Mouse (Mus musculus) limb, embryonic 12.5 days (tissue): ENCODE data around the gene Slit3. TPM values are rescaled to one million over a fixed set of nuclear protein-coding genes. Genes with fewer than 3 reads are reported as not detected.

Experiments used
- ATAC-seq: fragments of 200-750 bp; cut with Nextera tagmentation; 2 replicates; pipeline ENCODE4 v1.8.0; 2017; ENCODE audit warnings: low read depth, moderate TSS enrichment; ENCODE audit not compliant: insufficient number of reproducible peaks, insufficient read depth, low FRiP score, low TSS enrichment
- H3K27ac ChIP-seq: fragments of 300-500 bp; sonication (generic); 2 replicates; pipeline ENCODE4 v1.5.1; 2016; ENCODE audit warnings: mild to moderate bottlenecking, moderate library complexity
- H3K27me3 ChIP-seq: fragments of 300-500 bp; sonication (generic); 2 replicates; pipeline ENCODE4 v1.6.1; 2016; ENCODE audit warnings: mild to moderate bottlenecking, moderate library complexity
- H3K36me3 ChIP-seq: fragments of 300-500 bp; sonication (generic); 2 replicates; pipeline ENCODE4 v1.6.1; 2016; ENCODE audit warnings: mild to moderate bottlenecking, moderate library complexity
- H3K4me1 ChIP-seq: fragments of 300-500 bp; sonication (generic); replicated peaks from 2 replicates; pipeline ENCODE4 v1.6.1; 2016
- H3K4me2 ChIP-seq: fragments of 300-500 bp; sonication (generic); 2 replicates; pipeline ENCODE4 v1.6.1; 2016; ENCODE audit warnings: mild to moderate bottlenecking, moderate library complexity
- H3K4me3 ChIP-seq: fragments of 300-500 bp; sonication (generic); replicated peaks from 2 replicates; pipeline ENCODE4 v1.5.1; 2016; ENCODE audit warnings: mild to moderate bottlenecking
- H3K9ac ChIP-seq: fragments of 300-500 bp; sonication (generic); replicated peaks from 2 replicates; pipeline ENCODE4 v1.6.1; 2016; ENCODE audit warnings: mild to moderate bottlenecking, moderate library complexity
- H3K9me3 ChIP-seq: fragments of 300-500 bp; sonication (generic); 2 replicates; pipeline ENCODE4 v1.6.1; 2016; ENCODE audit warnings: mild to moderate bottlenecking, moderate library complexity
- WGBS: fragments of 180-500 bp; shearing (Covaris S2); methylation state at CpG from one replicate; pipeline ENCODE4 v1.1.7; 2016; 5-methylcytosine and 5-hydroxymethylcytosine counted together
- polyA plus RNA-seq: library from polyadenylated mRNA; unstranded; fragments of >200 nt; fragmentation: Nextera tagmentation; extraction: Ambion mirVana; gene quantifications from 2 replicates; pipeline ENCODE4 v1.2.1, GENCODE M21; 2016

Gene Slit3
- polyA plus RNA-seq, 1 experiment from 2014 or later, result 29.7 TPM

DNA sequence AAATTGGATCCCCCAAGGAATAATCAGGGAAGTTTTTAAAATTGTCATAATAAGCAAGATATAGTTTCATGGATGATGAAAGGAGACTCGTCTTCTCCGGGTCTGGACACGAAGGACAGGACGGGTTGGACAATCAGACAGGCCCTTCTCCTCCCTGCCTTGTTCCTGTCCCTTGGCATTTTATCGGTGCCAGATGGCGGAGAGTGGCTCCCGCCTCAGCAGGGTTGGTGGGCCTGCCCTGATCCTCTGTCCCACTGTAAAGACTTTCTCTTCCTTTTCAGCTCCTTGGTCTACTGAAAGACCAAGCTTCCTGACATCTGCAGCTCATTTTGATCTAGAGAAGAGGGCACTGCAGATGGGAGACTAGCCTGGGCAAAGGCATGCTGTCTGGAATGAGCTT is 34.3 kb downstream of the Slit3 start:
- no peak overlapping the region for H3K4me3 ChIP-seq
- no peak overlapping the region for H3K4me2 ChIP-seq
- WGBS, result 61% methylated on average over 7 of the region's 7 CpGs
- H3K4me1 ChIP-seq, result peaks cover 57% of the 10 kb centered on the region
- no peak overlapping the region for H3K27ac ChIP-seq
- H3K9me3 ChIP-seq, result no peaks in the 10 kb centered on the region
- H3K9ac ChIP-seq, result no peak overlapping the region
- no peak for ATAC-seq
- no peaks in the 10 kb centered on the region; the same call in 1 of the 2 replicates for H3K27me3 ChIP-seq
- no peaks in the 10 kb centered on the region for H3K36me3 ChIP-seq

DNA sequence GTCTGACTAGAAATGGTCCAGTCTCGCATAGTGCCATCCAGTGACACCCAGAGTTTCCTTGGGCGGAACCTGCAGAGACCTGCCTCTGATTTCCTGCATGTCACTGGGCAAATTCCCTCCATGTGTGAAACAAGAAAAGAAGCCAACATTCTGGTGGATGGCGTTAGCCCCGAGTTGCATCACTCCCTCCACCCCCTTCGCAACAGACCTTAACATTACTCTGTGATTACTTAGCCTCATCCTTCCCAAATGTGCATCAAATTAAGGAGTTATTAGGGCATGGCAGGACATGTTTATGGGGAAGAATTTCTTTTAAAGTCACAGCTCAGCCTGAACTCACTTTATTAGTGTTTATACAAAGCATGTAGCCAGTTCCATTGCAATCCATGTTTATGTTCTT is 35.7 kb downstream of the Slit3 start:
- no peaks in the 10 kb centered on the region for H3K36me3 ChIP-seq
- no peak overlapping the region for H3K27ac ChIP-seq
- no peak overlapping the region for H3K4me2 ChIP-seq
- H3K27me3 ChIP-seq, result no peaks in the 10 kb centered on the region; the same call in 1 of the 2 replicates
- H3K4me3 ChIP-seq, result no peak overlapping the region
- no peak overlapping the region for H3K9ac ChIP-seq
- ATAC-seq, result no peak
- 53% methylated on average over 5 of the region's 5 CpGs for WGBS
- H3K9me3 ChIP-seq, result no peaks in the 10 kb centered on the region
- H3K4me1 ChIP-seq, result peaks cover 49% of the 10 kb centered on the region

DNA sequence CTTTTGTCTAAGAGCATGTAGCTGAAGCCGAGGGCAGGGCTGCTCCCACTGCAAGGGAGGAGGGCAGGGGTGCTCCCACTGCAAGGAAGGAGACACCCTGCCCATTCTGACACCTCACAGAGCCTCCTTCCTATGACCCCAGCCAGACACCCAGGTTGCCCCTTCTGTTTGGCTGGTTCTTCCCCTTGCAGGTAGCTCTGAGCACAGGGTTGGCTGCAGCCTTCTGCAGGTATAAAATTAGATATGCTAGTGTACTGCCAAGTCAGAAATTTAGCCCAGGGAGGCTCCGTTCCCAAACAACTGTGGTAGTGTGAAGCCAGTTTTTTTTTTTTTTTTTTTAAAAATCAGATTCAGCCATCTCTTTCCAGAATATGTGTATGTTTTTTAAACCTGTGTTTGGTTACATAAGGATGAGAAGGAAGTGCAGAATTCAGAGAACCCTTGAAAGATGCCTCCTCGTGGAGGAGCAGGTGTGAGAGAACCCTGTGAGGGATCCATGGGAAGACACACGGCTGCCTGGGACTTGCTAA is 39.7 kb downstream of the Slit3 start:
- ATAC-seq, result no peak

DNA sequence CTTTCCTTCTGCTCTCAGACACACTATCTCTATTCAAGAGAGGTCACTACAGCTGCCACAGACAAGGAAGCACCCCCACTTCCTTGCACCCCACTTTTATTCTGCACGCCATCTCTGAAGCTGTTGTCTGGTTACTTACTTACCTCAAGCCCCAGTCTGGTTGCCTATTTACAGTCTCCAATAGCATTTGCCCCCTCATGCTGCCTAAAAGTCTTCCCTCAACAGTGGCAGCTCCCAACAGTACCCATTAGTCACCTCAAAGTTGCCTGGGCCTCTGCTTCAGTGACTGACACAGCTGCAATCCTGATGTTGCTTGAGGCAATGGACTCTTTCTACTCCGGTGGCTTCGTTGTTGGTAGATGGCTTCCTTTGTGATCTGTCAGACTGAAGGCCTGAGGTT is 42.4 kb downstream of the Slit3 start:
- Histone ChIP-seq H3K9me3 (no peaks in the 10 kb centered on the region), H3K27ac (no peak overlapping the region), H3K4me3 (no peak overlapping the region), H3K9ac (no peak overlapping the region), H3K4me1 (peaks cover 24% of the 10 kb centered on the region), H3K36me3 (no peaks in the 10 kb centered on the region), H3K27me3 (no peaks in the 10 kb centered on the region; the same call in 1 of the 2 replicates), H3K4me2 (no peak overlapping the region)
- WGBS, result 89% methylated on average over 3 of the region's 3 CpGs
- no peak for ATAC-seq

More for the DNA sequence above, 39.7 kb downstream of the Slit3 start:
- Histone ChIP-seq H3K36me3 (no peaks in the 10 kb centered on the region), H3K27ac (no peak overlapping the region), H3K4me3 (no peak overlapping the region), H3K4me2 (no peak overlapping the region), H3K4me1 (peaks cover 33% of the 10 kb centered on the region), H3K9ac (no peak overlapping the region), H3K27me3 (no peaks in the 10 kb centered on the region; the same call in 1 of the 2 replicates), H3K9me3 (no peaks in the 10 kb centered on the region)
- 89% methylated on average over 4 of the region's 4 CpGs for whole genome bisulfite sequencing

DNA sequence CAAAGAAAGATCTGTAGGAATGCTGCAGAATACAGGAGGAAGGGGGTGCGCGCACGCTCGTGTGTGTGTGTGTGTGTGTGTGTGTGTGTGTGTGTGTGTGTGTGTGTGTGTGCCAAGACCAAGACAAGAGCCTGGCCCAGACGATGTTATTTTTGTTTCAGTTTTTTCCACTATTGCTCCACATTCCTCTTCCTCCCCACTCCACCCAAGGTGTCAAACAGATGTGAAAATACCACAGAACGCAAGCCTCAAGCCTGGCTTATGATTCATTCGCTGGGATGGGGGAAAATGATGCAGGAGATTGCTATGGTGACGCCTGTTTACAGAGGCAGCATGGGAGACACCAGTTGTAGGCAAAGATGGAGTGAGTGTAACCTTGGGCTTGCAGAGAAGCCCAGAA is 46.2 kb downstream of the Slit3 start:
- Histone ChIP-seq H3K27ac (0 out of 2 replicates have a peak overlapping the region, but pooled peaks have one; percentile 7), H3K4me1 (peaks cover 15% of the 10 kb centered on the region), H3K9ac (no peak overlapping the region), H3K36me3 (peaks cover 10% of the 10 kb centered on the region), H3K4me2 (no peak overlapping the region), H3K9me3 (no peaks in the 10 kb centered on the region), H3K4me3 (no peak overlapping the region), H3K27me3 (no peaks in the 10 kb centered on the region)
- no peak for ATAC-seq
- whole genome bisulfite sequencing, result 57% methylated on average over 8 of the region's 8 CpGs

DNA sequence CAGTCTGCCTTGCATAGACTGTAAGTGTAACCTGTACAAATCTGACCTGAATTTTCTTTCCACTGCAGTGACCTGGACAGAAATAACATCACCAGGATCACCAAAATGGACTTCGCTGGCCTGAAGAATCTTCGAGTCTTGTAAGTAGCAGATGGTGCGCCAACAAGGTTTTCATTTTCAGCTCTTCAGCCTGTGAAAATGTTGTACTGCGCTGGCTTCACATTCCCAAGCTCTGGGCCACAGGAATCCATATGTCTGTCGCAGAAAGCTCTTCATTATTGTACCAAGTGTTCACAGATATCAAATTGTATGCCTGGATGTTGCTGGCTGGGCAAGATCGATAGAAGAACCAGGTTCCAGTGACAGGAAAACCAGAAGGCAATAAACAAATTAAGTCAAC is 50.5 kb downstream of the Slit3 start:
- 84% methylated on average over 6 of the region's 6 CpGs for WGBS
- H3K27me3 ChIP-seq, result no peaks in the 10 kb centered on the region
- no peak overlapping the region for H3K4me3 ChIP-seq
- H3K9ac ChIP-seq, result no peak overlapping the region
- no peaks in the 10 kb centered on the region for H3K9me3 ChIP-seq
- H3K4me2 ChIP-seq, result no peak overlapping the region
- peaks cover 20% of the 10 kb centered on the region for H3K36me3 ChIP-seq
- no peak overlapping the region for H3K27ac ChIP-seq
- peaks cover 14% of the 10 kb centered on the region for H3K4me1 ChIP-seq
- ATAC-seq, result no peak

DNA sequence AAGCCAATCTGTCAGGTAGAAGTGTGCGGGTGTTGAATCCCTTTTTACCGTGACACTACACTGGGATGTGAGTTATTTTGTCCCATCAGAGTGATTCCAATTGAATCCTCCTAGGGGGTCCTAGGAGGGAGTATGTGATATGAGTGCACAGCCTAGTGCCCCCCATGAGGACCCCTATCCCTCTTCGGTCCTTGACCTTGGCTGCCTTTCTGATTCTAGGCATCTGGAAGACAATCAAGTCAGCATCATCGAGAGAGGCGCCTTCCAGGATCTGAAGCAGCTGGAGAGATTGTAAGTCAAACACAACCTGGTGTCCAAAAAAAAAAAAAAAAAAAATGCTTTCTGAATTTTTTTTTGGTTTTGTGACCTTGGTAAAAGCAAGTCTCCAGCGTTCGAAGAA is 56.5 kb downstream of the Slit3 start:
- Histone ChIP-seq H3K4me3 (no peak overlapping the region), H3K4me1 (peaks cover 23% of the 10 kb centered on the region), H3K27me3 (no peaks in the 10 kb centered on the region), H3K9me3 (no peaks in the 10 kb centered on the region), H3K27ac (no peak overlapping the region), H3K4me2 (no peak overlapping the region), H3K9ac (no peak overlapping the region), H3K36me3 (peaks cover 6% of the 10 kb centered on the region; the same call in 1 of the 2 replicates)
- WGBS, result 83% methylated on average over 7 of the region's 7 CpGs
- no peak for ATAC-seq

DNA sequence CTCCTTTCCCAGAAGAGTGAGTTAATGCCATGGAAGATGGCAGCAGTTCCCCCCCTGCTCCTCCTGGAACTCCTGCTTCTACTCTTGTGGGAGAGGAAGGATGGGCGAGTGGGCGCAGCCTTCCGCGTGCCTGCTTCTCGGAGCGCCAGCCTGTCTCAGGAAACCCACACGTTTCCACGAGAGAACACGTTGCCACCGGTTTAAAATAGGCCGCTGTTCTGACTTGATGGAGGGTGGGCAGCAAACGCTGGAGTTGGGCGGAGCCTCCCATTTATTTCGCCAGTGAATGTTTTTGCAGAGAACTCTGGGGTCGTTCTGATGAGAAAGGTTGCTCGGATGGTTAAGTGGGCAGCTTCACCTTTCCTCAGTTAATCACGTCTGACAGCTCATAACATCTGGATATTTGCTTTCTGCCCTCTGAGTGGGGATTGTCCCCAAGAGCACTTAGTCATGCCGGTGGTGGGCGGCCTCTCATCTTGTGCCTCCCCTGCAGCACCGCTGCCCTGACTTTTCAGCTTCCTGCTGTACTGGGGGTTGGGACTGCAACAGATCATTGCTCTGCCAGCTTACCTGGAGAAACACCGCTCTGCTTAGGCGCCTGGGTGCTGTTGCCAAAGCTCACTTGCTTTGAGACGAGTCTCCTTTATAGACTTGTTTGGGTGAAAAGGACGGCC is 57.3 kb downstream of the Slit3 start:
- WGBS, result 32% methylated on average over 24 of the region's 24 CpGs
- ATAC-seq, result no peak
- H3K4me3 ChIP-seq, result no peak overlapping the region
- peaks cover 16% of the 10 kb centered on the region for H3K4me1 ChIP-seq
- peak overlapping the region; percentile 25; the same call in 1 of the 2 replicates for H3K4me2 ChIP-seq
- H3K27me3 ChIP-seq, result no peaks in the 10 kb centered on the region
- no peaks in the 10 kb centered on the region for H3K9me3 ChIP-seq
- H3K27ac ChIP-seq, result peak overlapping the region; percentile 18; the same call in 1 of the 2 replicates
- H3K36me3 ChIP-seq, result no peaks in the 10 kb centered on the region; the same call in 1 of the 2 replicates
- H3K9ac ChIP-seq, result no peak overlapping the region

DNA sequence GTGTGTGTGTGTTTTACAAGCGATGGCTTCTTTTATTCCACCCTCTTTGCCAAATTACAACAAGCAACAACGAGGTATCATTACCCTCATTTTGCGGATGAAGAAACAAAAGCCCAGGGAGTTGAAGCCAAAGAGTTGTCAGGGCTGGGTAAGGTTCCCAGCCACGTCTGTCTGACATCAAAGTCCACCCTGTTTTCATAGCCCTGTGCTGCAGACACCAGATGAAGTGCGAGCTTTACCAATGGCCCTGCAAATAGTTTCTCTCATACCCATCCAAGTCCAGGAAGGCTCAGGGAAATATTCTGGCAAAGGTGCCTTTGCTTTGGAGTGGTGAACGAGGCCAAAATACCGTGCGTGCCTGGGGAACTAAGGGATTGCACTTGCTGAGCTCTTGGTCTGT is 58.3 kb downstream of the Slit3 start:
- Histone ChIP-seq H3K27me3 (no peaks in the 10 kb centered on the region), H3K9me3 (no peaks in the 10 kb centered on the region), H3K36me3 (no peaks in the 10 kb centered on the region; the same call in 1 of the 2 replicates), H3K4me2 (no peak overlapping the region), H3K9ac (no peak overlapping the region), H3K4me1 (peaks cover 13% of the 10 kb centered on the region), H3K4me3 (no peak overlapping the region), H3K27ac (no peak overlapping the region)
- no peak for ATAC-seq
- 57% methylated on average over 8 of the region's 8 CpGs for WGBS

DNA sequence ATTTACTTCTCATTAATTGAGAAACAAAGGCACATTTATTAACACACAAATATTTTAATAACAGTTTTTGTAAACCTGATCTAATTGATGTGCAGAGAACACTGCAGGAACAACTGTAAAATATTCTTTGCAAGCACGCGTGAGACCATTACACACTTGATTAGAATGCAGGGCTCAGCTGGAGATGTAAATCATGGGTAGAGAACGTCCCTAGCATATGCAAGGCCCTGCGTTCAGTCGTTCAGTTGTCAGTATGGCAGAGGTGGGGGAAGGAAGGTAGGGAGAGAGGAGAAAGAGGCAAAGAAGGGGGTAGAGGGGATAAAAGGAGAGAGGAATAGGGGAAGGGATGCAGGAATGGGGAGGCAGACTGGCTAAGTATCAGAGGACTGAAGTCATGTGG is 61.9 kb downstream of the Slit3 start:
- peaks cover 9% of the 10 kb centered on the region for H3K36me3 ChIP-seq
- H3K27me3 ChIP-seq, result no peaks in the 10 kb centered on the region
- ATAC-seq, result no peak
- no peak overlapping the region for H3K4me2 ChIP-seq
- no peak overlapping the region for H3K4me3 ChIP-seq
- H3K27ac ChIP-seq, result no peak overlapping the region
- no peak overlapping the region for H3K9ac ChIP-seq
- no peaks in the 10 kb centered on the region for H3K9me3 ChIP-seq
- peaks cover 8% of the 10 kb centered on the region for H3K4me1 ChIP-seq
- WGBS, result 62% methylated on average over 5 of the region's 5 CpGs

DNA sequence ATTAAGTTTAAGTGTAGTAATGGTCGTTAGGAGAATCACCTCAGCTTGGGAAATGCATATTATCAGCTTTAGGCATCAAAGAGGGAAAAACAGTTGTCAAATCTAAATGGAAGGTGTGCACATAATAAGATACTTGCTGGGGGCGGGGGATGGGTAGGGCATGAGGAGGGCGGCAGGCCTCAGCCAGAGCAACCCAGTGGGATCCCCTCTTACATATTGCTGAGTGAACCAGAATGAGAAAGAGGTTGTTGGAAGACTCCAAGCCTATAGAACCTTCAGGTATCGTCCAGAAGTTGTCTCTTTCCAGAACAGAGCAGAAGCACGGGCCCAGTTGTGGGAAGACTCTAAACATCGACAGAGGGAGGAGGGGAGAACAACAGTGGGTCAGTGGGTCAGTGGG is 73.8 kb downstream of the Slit3 start:
- ATAC-seq, result no peak
- Histone ChIP-seq H3K27me3 (no peaks in the 10 kb centered on the region), H3K9ac (no peak overlapping the region), H3K4me1 (peaks cover 6% of the 10 kb centered on the region; the same call in 1 of the 2 replicates), H3K4me2 (no peak overlapping the region), H3K27ac (no peak overlapping the region), H3K36me3 (no peaks in the 10 kb centered on the region), H3K4me3 (no peak overlapping the region), H3K9me3 (no peaks in the 10 kb centered on the region)
- WGBS, result 81% methylated on average over 6 of the region's 6 CpGs

DNA sequence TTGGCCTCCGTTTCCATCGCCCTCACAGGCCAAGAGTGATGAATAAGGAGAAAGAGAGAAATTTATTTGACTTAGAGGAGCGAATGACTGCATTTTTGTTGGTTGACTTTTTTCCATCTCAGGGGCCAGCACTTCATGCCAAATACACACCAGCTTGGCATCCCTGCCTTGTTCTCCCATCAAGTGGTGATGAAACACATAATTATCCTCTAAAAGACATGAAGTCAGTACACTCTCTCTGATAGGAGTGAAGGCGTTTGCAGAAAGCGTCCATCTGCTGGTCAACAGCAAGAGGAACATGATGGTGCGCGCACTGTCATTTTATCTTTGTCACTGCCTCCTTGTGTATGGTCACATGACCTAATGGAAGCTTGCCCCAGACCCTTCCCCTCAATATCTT is 75.8 kb downstream of the Slit3 start:
- WGBS, result 90% methylated on average over 7 of the region's 7 CpGs
- peaks cover 7% of the 10 kb centered on the region; the same call in 1 of the 2 replicates for H3K4me1 ChIP-seq
- H3K9ac ChIP-seq, result no peak overlapping the region
- H3K27me3 ChIP-seq, result no peaks in the 10 kb centered on the region
- no peaks in the 10 kb centered on the region for H3K9me3 ChIP-seq
- no peak for ATAC-seq
- no peaks in the 10 kb centered on the region for H3K36me3 ChIP-seq
- no peak overlapping the region for H3K27ac ChIP-seq
- no peak overlapping the region for H3K4me2 ChIP-seq
- no peak overlapping the region for H3K4me3 ChIP-seq
